Mouse (Mus musculus): ENCODE results near the gene Elmo3.

DNA sequence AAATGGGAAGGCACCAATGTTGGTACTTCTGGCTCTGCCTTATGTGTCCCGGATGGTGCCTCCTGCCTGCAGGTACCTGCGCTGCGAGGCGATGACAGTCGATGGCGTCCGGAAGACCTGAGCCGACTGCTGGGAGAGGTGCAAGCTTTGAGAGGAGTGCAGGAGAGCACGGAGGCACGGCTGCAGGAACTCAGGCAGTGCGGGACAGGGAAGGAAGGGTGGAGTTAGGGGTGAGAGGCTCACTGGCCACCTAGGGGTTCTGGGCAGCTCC lies 34.5 kb upstream of the Elmo3 start:
- TF ChIP-seq CTCF (IDR thresholded peaks at IDR 0.05 in 2 of 3, conservative IDR thresholded peaks at IDR 0.05 in 1 of 3; ENCODE audit: control insufficient read depth in 1 of 3, insufficient read depth in 1 of 3, low read depth in 2 of 3, low read length in 3 of 3, poor library complexity in 1 of 3, severe bottlenecking in 1 of 3) (no peak), POLR2A (IDR thresholded peaks at IDR 0.05; ENCODE audit: control insufficient read depth in 1 of 2, insufficient read depth in 1 of 2, low read depth in 1 of 2, low read length in 2 of 2, poor library complexity in 1 of 2) (no peak), USF1 (IDR thresholded peaks at IDR 0.05; ENCODE audit: low read depth, low read length) (no peak), CHD1 (IDR thresholded peaks at IDR 0.05; ENCODE audit: low read depth, low read length) (no peak), GATA1 (IDR thresholded peaks at IDR 0.05; ENCODE audit: low read depth, low read length) (no peak), ZNF384 (IDR thresholded peaks at IDR 0.05; ENCODE audit: low read depth, low read length) (no peak)

Measured in MEL (cell line).